Mouse (Mus musculus) left cerebral cortex, adult 18-20 months (tissue): ENCODE results near the gene Tmcc3. TPM values are rescaled to one million over a fixed set of nuclear protein-coding genes. Genes with fewer than 3 reads are reported as not detected.

Experiments used
- DNase-seq, 2 experiments: peaks; one replicate each; pipeline ENCODE4 v3.0.0; 2021 to 2022; ENCODE audit warnings: low spot score in 2 of 2, mixed read lengths in 1 of 2
- total RNA-seq, 2 experiments: library from RNA; stranded (reverse); gene quantifications; 2 replicates each; pipeline ENCODE4 v1.2.3; 2021

Tmcc3 gene
- total RNA-seq, 2 experiments from 2014 or later = 21.3 to 31.9 TPM

DNA sequence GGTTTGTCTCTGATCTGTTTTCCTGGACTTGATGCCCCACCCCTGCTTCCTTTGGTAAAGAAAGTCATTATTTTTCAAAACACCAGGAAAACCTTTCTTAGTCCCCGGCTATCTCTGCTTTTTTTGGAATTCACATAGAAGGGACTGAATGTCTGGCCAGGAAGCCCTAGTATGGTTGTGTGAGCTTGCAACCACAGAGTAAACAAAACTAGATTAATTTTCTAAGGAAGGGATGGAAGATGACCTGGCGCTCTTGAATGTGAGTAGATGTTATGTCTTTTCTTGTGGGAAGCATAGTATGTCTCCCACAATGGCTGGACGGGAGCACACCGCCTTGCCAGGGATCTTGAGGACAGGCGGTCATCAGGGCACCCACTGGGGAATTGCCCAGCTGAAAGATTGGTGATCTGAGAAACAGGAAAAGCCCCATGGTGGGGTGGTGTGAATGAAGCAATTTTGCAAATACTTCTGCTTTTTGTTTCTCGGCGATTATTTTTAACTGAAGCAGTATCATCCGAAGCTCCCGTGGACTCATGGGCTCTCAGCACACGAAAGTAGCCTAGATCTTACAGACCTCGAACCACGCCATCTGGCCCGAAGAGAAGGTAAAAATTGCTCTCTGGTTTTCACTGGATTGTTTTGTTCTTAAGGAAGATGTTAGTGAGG is 44.9 kb downstream of the Tmcc3 start:
- DNase-seq = no peak

DNA sequence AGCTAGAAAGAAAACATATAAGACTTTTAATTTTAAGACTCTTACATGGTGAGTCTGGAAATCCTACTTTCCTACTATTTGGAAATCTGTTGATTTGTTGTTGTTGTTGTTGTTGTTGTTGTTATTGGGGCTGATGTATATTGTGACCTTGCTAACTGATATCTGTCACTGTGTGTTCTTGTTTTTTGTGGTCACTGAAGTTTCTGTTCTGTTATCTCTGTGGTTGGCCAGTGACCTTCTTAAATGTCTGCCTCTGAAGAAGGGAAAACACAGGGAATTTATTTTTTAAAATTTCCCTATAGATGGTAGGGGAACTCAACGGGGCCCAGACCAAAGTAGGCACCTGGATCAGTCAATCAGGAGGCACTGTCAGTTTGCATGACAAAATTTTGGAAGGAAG is 48.9 kb downstream of the Tmcc3 start:
- DNase-seq = no peak

DNA sequence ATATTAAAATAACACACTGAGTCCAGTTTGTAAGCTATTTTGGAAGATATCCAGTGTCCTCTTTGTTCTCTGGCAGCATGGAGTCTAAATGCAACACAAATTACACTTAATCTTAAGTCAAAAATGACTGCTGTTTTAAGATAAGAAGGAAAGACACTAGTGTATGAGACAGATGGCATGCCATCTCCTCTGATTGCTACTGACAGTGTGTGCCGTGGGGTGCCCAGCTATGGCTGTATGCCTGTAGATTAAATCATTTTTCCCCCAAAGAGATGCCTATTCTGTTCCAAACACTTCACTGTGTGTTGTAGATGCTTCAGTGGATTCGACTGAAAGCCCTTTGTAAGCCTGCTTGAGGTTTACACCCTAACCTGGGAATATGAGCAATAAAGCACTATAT is 59.5 kb downstream of the Tmcc3 start:
- DNase-seq = no peak

DNA sequence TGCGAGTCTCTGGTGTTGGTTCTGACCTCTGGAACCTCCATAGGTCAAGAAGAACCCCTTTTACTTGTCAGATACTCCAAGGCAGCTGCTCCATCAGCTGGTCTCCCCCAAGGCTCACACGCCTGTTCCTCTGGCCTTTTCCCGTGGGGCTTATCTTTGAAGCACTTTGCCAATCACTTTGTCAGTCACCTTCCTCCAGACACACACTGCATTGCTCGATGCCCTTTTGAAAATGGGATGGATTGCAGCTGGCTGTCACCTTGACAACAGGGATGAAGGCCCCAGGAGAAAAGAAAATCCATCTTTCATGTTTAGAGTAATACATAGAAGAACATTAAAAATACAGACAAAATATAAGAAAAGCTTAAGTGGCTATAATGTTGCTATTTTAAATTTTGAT is 65.2 kb downstream of the Tmcc3 start:
- no peak for DNase-seq

DNA sequence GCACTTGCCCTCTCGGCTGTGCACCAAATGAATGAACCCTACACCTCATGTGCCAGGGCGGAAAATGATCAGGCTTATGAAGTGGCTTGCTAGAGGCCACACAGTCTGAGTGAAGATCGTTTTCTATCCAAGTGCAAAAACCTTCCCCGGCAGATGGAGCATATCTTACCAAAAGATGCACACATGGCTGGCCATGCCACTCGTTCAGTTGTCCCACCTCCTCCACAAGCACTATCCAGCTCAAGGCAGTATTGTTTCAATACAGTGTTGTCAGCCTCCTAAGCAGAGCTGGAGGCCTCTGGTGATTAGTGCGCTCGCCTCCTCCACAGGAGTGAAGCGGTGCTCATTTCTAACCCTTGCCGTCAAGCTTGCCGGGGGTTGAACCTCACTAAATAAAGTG is 66.1 kb downstream of the Tmcc3 start:
- DNase-seq = peak in 1 of 2 experiments; percentile 26

DNA sequence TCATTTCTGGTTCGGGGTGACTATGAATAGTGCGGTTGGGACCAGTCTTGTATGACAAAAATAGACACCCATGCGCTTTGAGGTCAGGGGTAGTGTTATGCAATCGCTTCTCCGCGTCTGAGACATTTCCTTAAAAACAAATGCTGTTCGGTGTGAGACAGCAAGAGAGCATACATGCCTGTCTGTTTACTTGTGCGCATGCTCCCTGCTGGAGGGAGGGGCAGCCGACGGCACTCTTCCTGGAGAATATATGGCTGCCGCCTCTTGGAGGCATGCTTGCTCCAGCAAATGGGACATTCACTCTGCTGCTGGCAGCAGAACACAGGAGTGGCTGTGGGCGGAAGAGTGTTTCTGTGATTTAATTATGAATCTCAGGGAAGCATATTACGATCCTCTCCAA is 66.6 kb downstream of the Tmcc3 start:
- peak; percentile 80 to 88 for DNase-seq

DNA sequence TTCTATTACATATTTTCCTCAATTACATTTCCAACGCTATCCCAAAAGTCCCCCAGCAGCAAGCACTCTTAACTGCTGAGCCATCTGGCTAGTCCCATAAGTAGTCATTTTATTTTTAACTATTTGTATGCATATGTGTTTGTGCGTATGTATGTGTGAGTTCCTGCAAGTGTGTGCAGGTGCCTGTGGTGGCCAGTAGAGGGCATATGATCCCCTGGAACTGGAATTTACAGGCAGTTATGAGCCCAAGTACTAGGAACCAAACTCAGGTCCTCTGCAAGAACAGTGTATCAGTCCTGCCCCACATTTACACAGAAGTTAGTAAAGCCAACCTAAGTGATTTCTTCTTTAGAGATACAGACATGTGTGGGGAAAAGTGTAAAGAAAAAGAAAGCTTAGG is 68.3 kb downstream of the Tmcc3 start:
- DNase-seq = no peak

DNA sequence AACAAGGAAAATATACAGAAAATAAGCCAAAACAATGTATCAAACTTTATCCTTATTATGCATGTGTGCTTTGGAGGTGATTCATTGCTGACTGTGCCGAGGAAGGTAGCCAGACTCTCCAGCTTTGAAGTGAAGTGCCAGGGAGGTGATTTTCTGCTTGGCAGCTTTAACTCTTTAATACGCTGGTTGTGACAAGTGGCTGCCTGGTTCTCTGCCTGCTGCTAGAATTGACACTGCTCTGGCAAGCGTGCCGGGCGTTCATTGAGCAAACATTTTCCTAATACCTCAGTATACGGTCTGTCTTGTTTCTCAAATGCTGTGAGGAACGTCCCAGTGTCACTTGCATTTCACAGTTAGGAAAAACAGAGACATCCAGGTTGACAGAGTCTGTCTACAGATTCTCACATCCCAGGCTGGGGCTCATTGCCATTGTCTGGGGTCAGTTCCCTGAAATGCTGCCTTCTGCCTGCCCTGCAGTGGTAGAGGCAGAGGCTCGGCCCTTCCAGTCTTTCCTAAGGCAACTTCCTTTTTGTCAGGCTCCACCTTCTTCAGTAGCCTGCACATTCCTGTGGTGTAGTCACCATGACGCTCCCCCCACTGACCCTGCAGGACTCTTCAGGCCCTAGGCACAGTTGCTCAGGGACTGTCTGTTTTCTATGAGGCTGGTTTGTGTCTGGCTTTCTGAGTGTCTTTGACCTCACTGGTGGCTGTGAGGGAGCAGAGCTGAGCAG is 69.1 kb downstream of the Tmcc3 start:
- no peak for DNase-seq

DNA sequence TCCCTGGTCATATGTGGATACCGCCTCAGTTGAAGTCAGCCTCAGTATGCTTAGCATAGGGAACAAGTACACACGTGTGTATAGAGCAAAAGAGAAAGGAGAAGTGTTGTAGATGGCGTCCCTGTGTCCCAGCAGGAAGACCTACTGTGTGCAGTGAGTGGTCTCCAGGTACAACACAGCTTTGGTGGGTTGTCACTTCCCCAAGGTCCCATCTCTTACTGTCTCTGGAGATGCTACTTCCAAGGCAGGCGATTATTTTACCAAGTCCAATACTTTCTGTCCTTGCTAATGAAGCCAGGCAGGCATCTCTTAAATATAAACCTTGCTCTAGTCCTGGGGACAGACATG is 69.6 kb downstream of the Tmcc3 start:
- DNase-seq = no peak

DNA sequence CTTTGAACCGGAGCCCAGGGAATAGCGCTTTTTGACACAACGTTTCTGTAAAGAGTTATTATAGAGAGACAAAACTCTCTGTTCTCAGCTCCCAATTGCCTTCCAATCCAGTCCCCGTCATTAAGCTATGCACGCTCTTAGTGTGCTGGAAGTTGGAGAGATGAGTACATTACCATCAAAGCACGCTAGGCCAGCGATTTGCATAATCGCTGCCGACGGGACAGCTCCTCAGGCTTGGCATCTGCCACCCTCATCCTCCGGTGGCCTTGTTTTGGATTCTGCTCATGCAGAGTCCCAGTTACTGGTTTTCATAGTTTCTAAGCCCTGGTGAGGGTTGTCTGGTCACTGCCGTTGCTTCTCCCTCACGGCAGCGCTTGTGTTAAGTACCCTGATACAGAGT is 70.9 kb downstream of the Tmcc3 start:
- no peak for DNase-seq

DNA sequence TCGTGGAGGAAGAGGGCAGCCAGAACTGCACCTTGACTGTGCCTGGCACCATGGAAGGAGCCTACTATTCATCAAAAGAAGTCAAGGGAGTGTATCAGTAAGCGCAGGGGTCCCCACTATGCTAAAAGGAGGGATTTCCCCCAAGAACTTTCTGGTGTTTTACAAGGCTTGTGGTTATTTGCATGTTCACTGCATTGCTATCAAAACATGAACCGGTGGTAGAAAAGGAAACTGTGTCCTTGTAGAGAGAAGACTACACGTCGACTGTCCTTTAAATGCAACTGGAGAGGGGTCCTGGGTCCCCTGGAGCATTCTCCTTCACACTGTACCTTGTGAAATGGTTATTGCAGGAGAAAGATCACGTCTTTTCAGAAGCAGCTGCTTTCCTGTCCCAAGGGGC is 71.8 kb downstream of the Tmcc3 start:
- no peak for DNase-seq

DNA sequence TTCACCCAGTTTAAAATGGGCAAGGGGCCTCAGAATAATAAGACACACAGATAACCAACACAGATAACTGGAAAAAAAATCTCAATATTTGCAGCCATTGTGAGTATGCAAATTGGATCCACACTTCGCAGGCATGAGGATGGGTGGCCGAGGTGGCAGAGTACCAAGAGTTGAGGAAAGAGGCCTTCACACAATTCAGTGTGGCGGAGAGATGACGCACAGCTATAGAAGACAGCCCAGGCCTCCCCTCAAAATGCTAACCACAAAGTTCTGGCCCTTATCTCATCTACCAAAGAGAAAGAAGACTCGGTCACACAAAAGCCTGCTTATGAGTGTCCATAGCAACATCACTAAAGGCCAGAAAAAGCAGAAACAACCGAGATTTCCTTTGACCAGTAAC is 77.5 kb downstream of the Tmcc3 start:
- DNase-seq = no peak

DNA sequence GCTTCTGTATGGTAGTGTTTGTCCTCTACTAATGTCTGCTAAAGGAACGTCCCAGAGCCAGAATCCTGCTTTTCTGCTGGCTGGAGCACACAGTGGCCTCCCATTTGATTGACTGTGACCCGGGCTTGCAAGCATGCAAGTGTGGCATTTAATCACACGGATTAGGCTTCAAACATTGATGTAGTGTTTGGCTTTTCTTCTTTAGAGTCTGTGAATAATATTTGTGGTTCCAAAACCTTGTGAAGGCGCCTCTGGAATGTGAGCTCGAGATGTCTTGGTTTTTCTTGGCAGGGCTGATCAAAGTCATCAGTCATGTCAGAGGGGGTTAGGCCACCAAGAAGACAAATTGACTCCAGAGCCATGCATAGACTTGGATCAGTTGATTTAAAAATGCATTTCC is 79.3 kb downstream of the Tmcc3 start:
- DNase-seq = no peak

DNA sequence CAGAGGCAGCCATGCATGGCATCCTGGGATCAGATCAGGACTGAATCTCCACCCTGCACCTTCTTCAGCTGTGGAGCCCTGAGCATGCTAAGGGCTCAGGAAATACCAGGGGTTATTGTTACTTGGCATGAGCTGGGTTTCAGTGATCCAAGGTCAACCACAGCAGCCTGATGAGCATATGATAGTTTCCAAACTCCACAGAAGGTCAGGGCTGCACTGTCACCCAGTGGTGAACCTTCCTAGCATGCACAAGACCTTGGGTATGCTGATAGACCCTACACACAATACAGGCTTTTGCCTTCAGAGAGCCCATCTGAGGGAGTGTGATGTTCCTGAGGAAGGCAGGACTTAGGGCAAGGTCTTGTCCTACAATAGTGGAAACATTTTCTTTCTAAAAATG is 82.5 kb downstream of the Tmcc3 start:
- DNase-seq = no peak

DNA sequence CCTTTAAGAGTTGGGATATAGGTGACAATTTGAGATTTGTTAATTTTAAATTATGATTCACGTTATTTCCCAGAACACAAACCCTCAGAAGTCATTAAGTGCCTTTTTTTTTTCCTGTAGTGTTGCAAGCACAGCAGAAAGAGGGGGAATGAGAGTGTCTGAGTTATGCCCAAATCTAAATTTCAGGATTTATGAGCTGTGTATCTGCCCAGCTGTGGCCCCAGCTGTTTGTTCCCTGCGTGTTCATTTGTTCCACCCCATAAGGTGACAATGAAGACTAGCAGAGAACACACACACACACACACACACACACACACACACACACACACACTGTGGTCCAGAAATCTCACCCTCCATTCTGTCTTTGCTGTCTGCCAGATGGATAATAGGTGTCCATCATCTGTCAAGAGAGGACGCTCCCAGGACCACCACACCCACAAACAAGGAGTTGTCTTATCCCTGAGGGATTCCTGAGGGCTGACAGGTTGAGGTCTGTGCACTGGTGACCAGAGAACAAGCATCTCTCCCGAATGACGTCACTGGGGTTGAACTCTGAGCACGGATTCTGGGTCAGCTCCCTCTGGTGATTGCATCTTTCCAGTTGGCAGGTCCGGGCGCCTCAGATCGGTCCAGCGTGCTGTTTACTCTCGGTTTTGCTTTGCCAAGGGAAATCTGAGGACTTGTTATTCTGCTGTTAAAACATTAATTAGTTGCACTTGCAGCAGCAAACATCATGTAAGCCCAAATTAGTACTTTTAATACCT is 86.3 kb downstream of the Tmcc3 start:
- no peak for DNase-seq

DNA sequence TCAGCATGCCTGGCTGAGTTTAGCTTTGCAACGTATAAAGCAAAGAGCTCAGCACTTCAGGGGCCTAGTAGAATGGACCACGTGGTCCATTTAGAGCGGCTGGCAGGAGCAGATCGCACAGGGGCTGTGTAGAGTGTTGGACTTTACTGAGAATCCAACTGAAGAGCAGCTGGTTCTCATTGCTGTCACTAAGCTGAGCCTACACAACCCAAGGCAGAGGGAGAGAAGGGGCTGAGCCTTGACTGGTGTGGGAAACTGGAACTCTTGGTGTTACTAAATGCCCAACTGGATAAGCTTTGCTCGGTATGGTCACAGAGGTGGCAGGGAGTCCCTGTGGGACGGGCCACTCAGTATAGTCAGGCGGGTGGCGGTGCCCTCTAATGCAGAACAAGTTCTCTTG is 89.1 kb downstream of the Tmcc3 start:
- no peak for DNase-seq

DNA sequence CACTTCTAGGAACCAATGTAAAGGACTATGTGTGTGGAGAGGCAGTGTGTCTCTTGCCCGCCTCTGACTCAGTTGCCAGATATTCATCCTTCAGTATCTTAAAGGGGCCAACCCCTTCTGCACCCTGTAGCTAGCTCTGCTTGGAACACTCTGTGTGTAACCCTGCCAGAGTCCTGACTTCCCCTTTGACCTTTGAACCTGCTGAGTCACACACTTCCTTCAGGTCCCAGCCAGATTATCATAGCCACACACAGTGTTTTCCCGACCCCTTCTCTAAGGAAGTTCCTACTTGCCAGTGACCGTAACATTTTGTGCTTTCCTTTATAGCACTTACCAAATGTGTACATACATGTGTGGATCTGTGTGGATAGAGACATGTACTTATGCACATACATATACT is 93.7 kb downstream of the Tmcc3 start:
- no peak for DNase-seq

DNA sequence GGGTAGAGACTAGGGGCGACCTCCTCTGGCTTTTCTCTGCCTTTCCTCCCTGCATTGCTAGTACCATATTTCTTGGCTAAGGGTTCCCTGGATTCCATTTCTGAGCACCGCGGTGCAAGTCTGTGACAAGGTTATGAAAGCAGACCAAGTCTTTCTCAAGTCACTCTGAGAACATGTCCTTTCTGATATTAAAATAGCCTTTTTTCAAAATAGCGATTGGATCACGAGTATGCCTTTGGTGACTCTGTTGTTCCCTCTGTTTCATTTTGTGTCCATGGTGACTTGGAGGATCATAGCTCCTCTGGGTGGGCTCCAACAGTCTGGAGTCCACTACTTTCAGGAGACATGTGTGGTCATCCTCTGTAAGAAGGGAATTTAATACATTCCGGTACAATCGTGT is 95.1 kb downstream of the Tmcc3 start:
- no peak for DNase-seq

DNA sequence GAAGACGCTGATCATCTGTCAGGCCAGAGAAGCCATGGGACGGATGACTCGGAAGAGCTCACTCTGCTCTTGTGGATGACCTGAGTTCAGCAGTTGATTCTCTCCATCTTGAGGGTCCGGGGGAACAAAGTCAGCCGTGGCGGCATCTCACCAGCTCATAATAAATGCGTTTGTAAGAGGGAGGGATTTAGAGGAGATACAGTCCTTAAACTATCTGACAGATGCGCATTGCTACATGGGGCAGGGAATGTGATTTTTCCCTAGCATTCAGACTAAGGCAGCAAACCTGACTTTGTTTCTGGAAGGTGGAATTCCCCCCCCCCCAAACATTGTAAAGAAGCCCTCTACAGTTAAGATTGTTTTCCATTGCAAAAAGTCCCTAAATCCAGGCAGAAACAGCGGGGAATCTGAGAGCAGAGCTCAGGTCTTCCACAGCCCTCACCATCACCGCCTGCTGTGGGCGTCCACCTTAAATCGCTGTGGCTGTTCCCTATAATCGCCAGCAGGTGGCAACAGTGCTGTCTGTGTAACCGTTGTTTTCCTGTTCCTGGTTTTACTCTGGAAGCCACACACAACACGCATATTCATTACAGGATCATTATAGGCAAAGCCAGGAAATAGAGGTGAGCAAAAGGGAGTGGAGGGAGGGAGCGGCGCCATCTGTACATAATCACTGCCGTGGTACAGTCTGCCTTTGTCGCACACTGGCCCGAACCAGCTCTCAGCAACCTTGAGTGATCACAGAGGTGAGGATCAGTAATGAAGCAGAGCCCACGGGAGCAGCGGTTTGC is 96.8 kb downstream of the Tmcc3 start:
- peak; percentile 82 to 83 for DNase-seq

DNA sequence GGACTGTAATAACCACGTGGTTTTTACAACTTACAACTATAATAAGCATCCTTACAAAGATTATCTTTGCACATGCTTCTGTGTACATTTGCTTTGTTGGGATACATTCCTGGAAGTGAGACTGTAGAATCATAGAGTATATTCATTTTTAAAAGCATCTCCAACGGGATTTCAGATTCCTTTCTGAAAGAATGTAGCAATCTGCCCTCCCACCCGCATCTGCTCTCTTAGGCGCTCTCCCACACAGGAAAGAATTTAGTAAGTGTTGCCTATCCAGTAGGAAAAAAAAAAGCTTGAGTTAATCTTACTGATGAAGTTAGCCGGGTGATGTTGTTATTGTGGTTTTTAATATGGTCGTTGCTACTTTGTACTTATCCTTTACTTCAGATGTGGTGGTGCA is 97.9 kb downstream of the Tmcc3 start:
- DNase-seq = peak in 1 of 2 experiments; percentile 33

DNA sequence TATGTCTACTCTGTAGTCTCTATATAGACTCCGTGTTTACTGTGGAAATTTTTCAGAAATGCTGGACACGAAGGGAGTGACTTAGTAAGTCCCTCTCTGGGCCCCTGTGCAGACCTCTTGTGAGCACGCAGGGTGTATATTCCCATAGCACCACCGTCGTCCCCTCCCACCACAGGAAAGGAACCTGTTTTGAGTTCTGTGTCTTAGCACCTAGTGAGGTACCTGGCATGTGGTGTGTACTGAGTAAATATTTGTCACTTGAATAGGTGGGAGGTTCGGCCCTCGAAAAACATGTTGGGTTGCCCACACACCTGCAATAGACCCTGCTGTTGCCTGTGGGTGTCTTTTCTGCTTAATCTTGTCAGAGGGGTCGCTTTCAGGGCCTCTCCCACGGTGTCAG is 99.8 kb downstream of the Tmcc3 start:
- DNase-seq = no peak
